Mouse (Mus musculus): ENCODE data around the gene Gnao1. TPM values are rescaled to one million over a fixed set of nuclear protein-coding genes. Genes with fewer than 3 reads are reported as not detected.

The Gnao1 gene
- total and polyA plus RNA-seq, 3 experiments, result 1.1 to 13.5 (median 3.5) TPM

DNA sequence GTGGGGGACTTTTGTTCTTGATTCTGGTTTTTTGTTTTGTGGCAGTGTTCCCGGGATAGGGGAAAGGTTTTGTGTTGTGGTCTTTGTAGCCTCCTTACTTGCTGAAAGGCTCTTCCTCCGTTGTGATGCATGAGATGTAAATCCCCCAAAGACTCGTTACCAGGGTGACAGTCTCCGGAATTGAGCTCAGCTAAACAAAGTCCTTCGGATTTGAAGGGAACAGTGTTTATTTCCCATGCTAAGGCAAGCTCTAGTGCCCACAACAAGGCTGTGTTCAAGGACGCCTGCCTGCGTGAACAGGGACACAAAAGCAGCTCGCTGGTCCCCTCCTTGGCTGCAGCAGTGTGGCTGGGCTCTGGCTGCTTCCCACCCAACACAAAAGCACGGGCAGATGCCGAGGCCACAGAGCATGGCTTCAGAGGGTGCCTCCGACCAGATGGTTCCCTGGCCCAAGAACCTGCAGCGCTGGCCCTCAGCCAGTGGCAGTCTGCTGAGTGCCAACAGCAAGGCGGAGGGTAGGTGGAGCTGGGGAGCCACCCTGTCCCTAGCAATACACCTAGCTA, 108.2 kb downstream of the Gnao1 start:
- H3K4me3 ChIP-seq (replicated peaks in 1 of 3; ENCODE audit: low read depth in 2 of 3, low read length in 2 of 3, poor library complexity in 1 of 3), result no peak overlapping the region
- in situ Hi-C loops (cut with MboI; ENCODE audit: low pct_ligation_motif_present, low pct_unique_long_range_greater_than_20kb, low sequenced_read_pairs) (no loop called here), dilution Hi-C loops (cut with MboI; ENCODE audit: extremely low pct_ligation_motif_present, extremely low pct_unique_long_range_greater_than_20kb, low sequenced_read_pairs) (no loop called here)
- TF ChIP-seq SIN3A (IDR thresholded peaks at IDR 0.05; ENCODE audit: low read length), result no peak
- TF ChIP-seq ZMIZ1 (IDR thresholded peaks at IDR 0.05; ENCODE audit: low read depth, low read length), result no peak
- no peak for TF ChIP-seq ETS1 (conservative IDR thresholded peaks at IDR 0.05; ENCODE audit: low read depth, low read length)
- no peak for TF ChIP-seq MEF2A (IDR thresholded peaks at IDR 0.05; ENCODE audit: borderline replicate concordance, low read depth, low read length)
- H3K9ac ChIP-seq (ENCODE audit: insufficient read depth, low read depth), result no peak overlapping the region
- peaks cover 3 to 16% of the 10 kb centered on the region in 2 experiments; a peak in 2 of 4 replicates for H3K4me1 ChIP-seq (ENCODE audit: control insufficient read depth in 1 of 2, insufficient read depth in 2 of 2)
- no peaks in the 10 kb centered on the region for H3K79me2 ChIP-seq (replicated peaks; ENCODE audit: control insufficient read depth, extremely low read depth, insufficient read depth, poor library complexity, severe bottlenecking)
- no peak for DNase-seq (ENCODE audit: extremely low read depth)
- H3K36me3 ChIP-seq (replicated peaks in 1 of 2; ENCODE audit: control insufficient read depth in 1 of 2, insufficient read depth in 1 of 2, low read length in 1 of 2), result peaks cover 0 to 9% of the 10 kb centered on the region in 2 experiments
- no peaks in the 10 kb centered on the region for H3K9me3 ChIP-seq (replicated peaks; ENCODE audit: low read length)
- H3K4me2 ChIP-seq (ENCODE audit: insufficient read depth, low read depth, poor library complexity, severe bottlenecking), result no peak overlapping the region
- H3K27ac ChIP-seq (ENCODE audit: insufficient read depth, low read depth), result no peak overlapping the region
- no peaks in the 10 kb centered on the region for H3K27me3 ChIP-seq (replicated peaks)

DNA sequence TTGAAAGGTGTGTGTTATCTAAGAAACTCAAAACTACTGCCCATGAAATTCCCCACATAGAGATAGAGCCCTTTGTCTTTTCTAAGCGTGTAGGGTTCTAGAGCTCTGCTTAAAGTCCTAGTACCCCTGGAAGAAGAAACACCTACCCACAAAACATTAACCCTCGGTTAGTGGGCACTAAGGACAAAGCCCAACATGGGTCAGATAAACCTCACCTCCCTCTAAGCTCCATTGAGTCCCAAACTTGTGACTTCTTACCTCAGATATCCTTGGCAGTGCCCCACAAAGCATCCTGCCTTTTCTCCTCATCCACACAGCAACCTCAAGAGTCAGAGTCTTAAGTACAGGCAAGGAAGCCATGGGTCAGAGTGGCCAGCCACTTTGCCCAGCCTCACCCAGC, 108.8 kb downstream of the Gnao1 start:
- Histone ChIP-seq H3K79me2 (replicated peaks; ENCODE audit: control insufficient read depth, extremely low read depth, insufficient read depth, poor library complexity, severe bottlenecking) (no peaks in the 10 kb centered on the region), H3K27me3 (replicated peaks) (no peaks in the 10 kb centered on the region), H3K4me1 (ENCODE audit: control insufficient read depth in 1 of 2, insufficient read depth in 2 of 2) (peaks cover 3 to 16% of the 10 kb centered on the region in 2 experiments; a peak in 2 of 4 replicates), H3K36me3 (replicated peaks in 1 of 2; ENCODE audit: control insufficient read depth in 1 of 2, insufficient read depth in 1 of 2, low read length in 1 of 2) (peaks cover 0 to 12% of the 10 kb centered on the region in 2 experiments), H3K4me3 (replicated peaks in 1 of 3; ENCODE audit: low read depth in 2 of 3, low read length in 2 of 3, poor library complexity in 1 of 3) (no peak overlapping the region), H3K9me3 (replicated peaks; ENCODE audit: low read length) (no peaks in the 10 kb centered on the region), H3K4me2 (ENCODE audit: insufficient read depth, low read depth, poor library complexity, severe bottlenecking) (no peak overlapping the region), H3K9ac (ENCODE audit: insufficient read depth, low read depth) (no peak overlapping the region), H3K27ac (ENCODE audit: insufficient read depth, low read depth) (no peak overlapping the region)
- dilution Hi-C loops (cut with MboI; ENCODE audit: extremely low pct_ligation_motif_present, extremely low pct_unique_long_range_greater_than_20kb, low sequenced_read_pairs) (no loop called here), in situ Hi-C loops (cut with MboI; ENCODE audit: low pct_ligation_motif_present, low pct_unique_long_range_greater_than_20kb, low sequenced_read_pairs) (no loop called here)
- DNase-seq (ENCODE audit: extremely low read depth), result no peak
- TF ChIP-seq CHD1 (IDR thresholded peaks at IDR 0.05; ENCODE audit: low read depth, low read length) (no peak), USF1 (IDR thresholded peaks at IDR 0.05; ENCODE audit: low read depth, low read length) (no peak), CHD2 (IDR thresholded peaks at IDR 0.05; ENCODE audit: low read length) (no peak), USF2 (conservative IDR thresholded peaks at IDR 0.05; ENCODE audit: low read depth, low read length) (no peak), TCF12 (IDR thresholded peaks at IDR 0.05; ENCODE audit: low read depth, low read length) (no peak), EP300 (IDR thresholded peaks at IDR 0.05; ENCODE audit: low read length) (no peak), JUND (conservative IDR thresholded peaks at IDR 0.05; ENCODE audit: low read depth, low read length) (no peak), ZNF384 (IDR thresholded peaks at IDR 0.05; ENCODE audit: low read depth, low read length) (no peak), RAD21 (IDR thresholded peaks at IDR 0.05; ENCODE audit: low read depth, low read length) (no peak), MEF2A (IDR thresholded peaks at IDR 0.05; ENCODE audit: borderline replicate concordance, low read depth, low read length) (no peak), HCFC1 (IDR thresholded peaks at IDR 0.05; ENCODE audit: low read depth, low read length) (no peak), SMC3 (IDR thresholded peaks at IDR 0.05; ENCODE audit: low read depth, low read length) (no peak), MAFK (IDR thresholded peaks at IDR 0.05; ENCODE audit: insufficient replicate concordance, low read length) (no peak), ZMIZ1 (IDR thresholded peaks at IDR 0.05; ENCODE audit: low read depth, low read length) (no peak), POLR2A (IDR thresholded peaks at IDR 0.05; ENCODE audit: low read depth, low read length) (no peak), MAZ (IDR thresholded peaks at IDR 0.05; ENCODE audit: low read depth, low read length) (no peak), E2F4 (IDR thresholded peaks at IDR 0.05; ENCODE audit: insufficient replicate concordance, low read depth, low read length) (no peak), ZC3H11A (IDR thresholded peaks at IDR 0.05; ENCODE audit: low read depth, low read length) (no peak), SIN3A (IDR thresholded peaks at IDR 0.05; ENCODE audit: low read length) (no peak), NRF1 (IDR thresholded peaks at IDR 0.05; ENCODE audit: low read depth, low read length) (no peak)

Measured in CH12.LX (cell line).